Comparison of ENCODE assay signal across 17 mouse cellular contexts in the genomic region with DNA sequence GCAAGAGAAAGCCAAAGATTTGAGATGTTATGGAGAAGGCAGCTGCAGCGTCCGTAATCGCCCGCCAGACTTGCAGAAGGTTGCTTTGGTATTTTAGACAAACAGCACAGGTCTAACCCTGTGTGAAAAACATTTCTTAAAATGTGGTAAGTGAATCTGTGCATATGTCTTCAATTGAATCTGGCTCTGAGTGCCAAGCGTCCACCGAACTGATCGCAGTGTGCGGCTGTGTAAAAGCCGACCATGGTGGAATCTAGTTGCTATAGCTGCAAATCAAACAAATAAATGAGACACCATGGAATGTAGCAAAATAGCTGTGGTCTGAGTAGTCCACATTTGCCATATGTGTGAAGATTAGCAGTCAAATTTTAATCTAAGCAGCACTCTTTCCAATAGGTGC.
"Had no signal": no experiment of that assay in that cellular context is flagged by ENCODE, and none has a peak within 500 bp of the region (broad histone marks: within the 10 kb centered on the region; RNA-seq: fewer than 3 reads in every experiment).

No protein-coding gene starts in this region.

- H3K27me3 ChIP-seq: limb, embryonic 12.5 days; liver, embryonic 15.5 days; megakaryocyte, embryonic 14.5 days; midbrain, embryonic 15.5 days; neural tube, embryonic 12.5 days had no signal

- H3K9me3 ChIP-seq: limb, embryonic 12.5 days; liver, embryonic 15.5 days; midbrain, embryonic 15.5 days; neural tube, embryonic 12.5 days had no signal

- H3K36me3 ChIP-seq: limb, embryonic 12.5 days; liver, embryonic 15.5 days; neural tube, embryonic 12.5 days had no signal

- H3K4me1 ChIP-seq: limb, embryonic 12.5 days; liver, embryonic 15.5 days; megakaryocyte, embryonic 14.5 days; midbrain, embryonic 15.5 days; neural tube, embryonic 12.5 days had no signal

- H3K4me2 ChIP-seq: limb, embryonic 12.5 days; liver, embryonic 11.5 days; liver, embryonic 15.5 days; lung, embryonic 14.5 days; midbrain, embryonic 11.5 days; midbrain, embryonic 15.5 days; neural tube, embryonic 12.5 days had no signal

- H3K27ac ChIP-seq: limb, embryonic 12.5 days; liver, embryonic 15.5 days; macrophage; midbrain, embryonic 15.5 days; neural tube, embryonic 12.5 days had no signal

- H3K9ac ChIP-seq: limb, embryonic 12.5 days; liver, embryonic 15.5 days; lung, embryonic 14.5 days; midbrain, embryonic 15.5 days; neural tube, embryonic 12.5 days had no signal

- H3K4me3 ChIP-seq: limb, embryonic 12.5 days; liver, embryonic 15.5 days; megakaryocyte, embryonic 14.5 days; midbrain, embryonic 15.5 days; neural tube, embryonic 12.5 days had no signal

- ATAC-seq: midbrain, embryonic 15.5 days had no signal

- DNase-seq: kidney, adult 11 months; kidney, postnatal 14 days; lung, embryonic 14.5 days; lung, postnatal 14 days; retina, postnatal 1 day; right cerebral cortex, postnatal 4 days; spleen, adult 18-20 months; thymus, adult 18-20 months; thymus, postnatal 14 days had no signal
